Mouse (Mus musculus): ENCODE results near the gene Exoc2.

Gene Exoc2

GRCm38 (mm10) chr13:30894015-30894634, 79.8 kb downstream of the Exoc2 start:
- CTCF ChIA-PET, result no interaction called here

GRCm38 (mm10) chr13:30892315-30892714, 81.6 kb downstream of the Exoc2 start:
- CTCF ChIA-PET, result no interaction called here

GRCm38 (mm10) chr13:30891223-30891622, 82.7 kb downstream of the Exoc2 start:
- CTCF ChIA-PET, result no interaction called here

GRCm38 (mm10) chr13:30888480-30888879, 85.4 kb downstream of the Exoc2 start:
- CTCF ChIA-PET, result no interaction called here

GRCm38 (mm10) chr13:30880310-30880709, 93.6 kb downstream of the Exoc2 start:
- CTCF ChIA-PET, result interaction anchor here (0.6 kb wide), 1 partner anchor 112 kb away, joined by 5 read pairs; no protein-coding TSS in a partner anchor

GRCm38 (mm10) chr13:30879871-30880270, 94.0 kb downstream of the Exoc2 start:
- CTCF ChIA-PET, result no interaction called here

- CTCF ChIA-PET, result no interaction called here
Measured at GRCm38 (mm10) chr13:30875825-30876224, 98.1 kb downstream of the Exoc2 start.

GRCm38 (mm10) chr13:30873472-30873871, 100.4 kb downstream of the Exoc2 start:
- CTCF ChIA-PET, result no interaction called here

GRCm38 (mm10) chr13:30865486-30865885, 108.4 kb downstream of the Exoc2 start:
- CTCF ChIA-PET, result no interaction called here

- CTCF ChIA-PET, result no interaction called here
Measured at GRCm38 (mm10) chr13:30864042-30864441, 109.9 kb downstream of the Exoc2 start.

- CTCF ChIA-PET, result interaction anchor here (0.6 to 0.8 kb wide), 2 partner anchors 9 to 1631 kb away, joined by 3 read pairs; no protein-coding TSS in a partner anchor
Measured at GRCm38 (mm10) chr13:30858421-30858820, 115.5 kb downstream of the Exoc2 start.

GRCm38 (mm10) chr13:30850736-30851135, 123.2 kb downstream of the Exoc2 start:
- CTCF ChIA-PET, result no interaction called here

GRCm38 (mm10) chr13:30848001-30848400, 125.9 kb downstream of the Exoc2 start:
- CTCF ChIA-PET, result no interaction called here

- CTCF ChIA-PET, result interaction anchor here (0.8 kb wide), 1 partner anchor 23 kb away, joined by 4 read pairs; no protein-coding TSS in a partner anchor
Measured at GRCm38 (mm10) chr13:30846506-30846905, 127.4 kb downstream of the Exoc2 start.

GRCm38 (mm10) chr13:30843049-30843448, 130.8 kb downstream of the Exoc2 start:
- CTCF ChIA-PET, result interaction anchor here (0.7 kb wide), 1 partner anchor 130 kb away, joined by 3 read pairs; no protein-coding TSS in a partner anchor

- CTCF ChIA-PET, result no interaction called here
Measured at GRCm38 (mm10) chr13:30841843-30842242, 132.1 kb downstream of the Exoc2 start.

- CTCF ChIA-PET, result interaction anchor here (0.7 kb wide), 1 partner anchor 9 kb away, joined by 3 read pairs; no protein-coding TSS in a partner anchor
Measured at GRCm38 (mm10) chr13:30841306-30841705, 132.6 kb downstream of the Exoc2 start.

- CTCF ChIA-PET, result interaction anchor here (0.7 kb wide), 1 partner anchor 8 kb away, joined by 3 read pairs; no protein-coding TSS in a partner anchor
Measured at GRCm38 (mm10) chr13:30840700-30841099, 133.2 kb downstream of the Exoc2 start.

GRCm38 (mm10) chr13:30836342-30836741, 137.6 kb downstream of the Exoc2 start:
- CTCF ChIA-PET, result no interaction called here

- CTCF ChIA-PET, result interaction anchor here (0.9 to 1.6 kb wide), 3 partner anchors 15 to 57 kb away, joined by 3 to 11 read pairs (median 8); no protein-coding TSS in a partner anchor
Measured at GRCm38 (mm10) chr13:30834859-30835258, 139.0 kb downstream of the Exoc2 start.

- CTCF ChIA-PET, result interaction anchor here (1.0 to 1.6 kb wide), 2 partner anchors 15 to 46 kb away, joined by 3 to 11 read pairs; no protein-coding TSS in a partner anchor
Measured at GRCm38 (mm10) chr13:30834349-30834748, 139.5 kb downstream of the Exoc2 start.

GRCm38 (mm10) chr13:30833476-30834149, 140.3 kb downstream of the Exoc2 start:
- CTCF ChIA-PET, result interaction anchor here (1.6 kb wide), 1 partner anchor 46 kb away, joined by 11 read pairs; no protein-coding TSS in a partner anchor

GRCm38 (mm10) chr13:30831369-30831768, 142.5 kb downstream of the Exoc2 start:
- CTCF ChIA-PET, result no interaction called here
